Mouse (Mus musculus) stomach, postnatal 0 days (tissue): ENCODE data around the gene Ldah. TPM values are rescaled to one million over a fixed set of nuclear protein-coding genes. Genes with fewer than 3 reads are reported as not detected.

Source experiments
- ATAC-seq: fragments of 200-750 bp; cut with Nextera tagmentation; 2 replicates; pipeline ENCODE4 v1.8.0; 2017; ENCODE audit not compliant: low FRiP score, low TSS enrichment
- DNase-seq: peaks from one replicate; pipeline ENCODE4 v3.0.0-alpha.2; 2016; ENCODE audit warnings: low spot score
- H3K27ac ChIP-seq: fragments of 300-500 bp; sonication (generic); replicated peaks from 2 replicates; pipeline ENCODE4 v1.5.1; 2014; ENCODE audit warnings: mild to moderate bottlenecking, control low read depth
- H3K27me3 ChIP-seq: fragments of 300-500 bp; sonication (generic); 2 replicates; pipeline ENCODE4 v1.6.1; 2014; ENCODE audit warnings: low read length; ENCODE audit not compliant: control insufficient read depth, insufficient read depth
- H3K36me3 ChIP-seq: fragments of 300-500 bp; sonication (generic); 2 replicates; pipeline ENCODE4 v1.6.1; 2014; ENCODE audit warnings: low read length, mixed read lengths; ENCODE audit not compliant: control insufficient read depth, insufficient read depth
- H3K4me1 ChIP-seq: fragments of 300-500 bp; sonication (generic); replicated peaks from 2 replicates; pipeline ENCODE4 v1.6.1; 2014; ENCODE audit warnings: antibody characterized with exemption; ENCODE audit not compliant: control insufficient read depth, insufficient read depth
- H3K4me2 ChIP-seq: fragments of 300-500 bp; sonication (generic); replicated peaks from 2 replicates; pipeline ENCODE4 v1.6.1; 2014; ENCODE audit warnings: low read depth, mild to moderate bottlenecking, control low read depth, moderate library complexity
- H3K4me3 ChIP-seq: fragments of 300-500 bp; sonication (generic); 2 replicates; pipeline ENCODE4 v1.5.1; 2014; ENCODE audit warnings: low read depth, low read length, control low read depth
- H3K9ac ChIP-seq: fragments of 300-500 bp; sonication (generic); 2 replicates; pipeline ENCODE4 v1.6.1; 2014; ENCODE audit warnings: mild to moderate bottlenecking, low read length, control low read depth, mixed read lengths
- H3K9me3 ChIP-seq: fragments of 300-500 bp; sonication (generic); 2 replicates; pipeline ENCODE4 v1.6.1; 2016; ENCODE audit warnings: low read length; ENCODE audit not compliant: control insufficient read depth
- CTCF ChIP-seq: IDR thresholded peaks from 2 replicates; pipeline ENCODE4 v1.5.1; 2016; ENCODE audit warnings: antibody characterized with exemption, low read depth, mild to moderate bottlenecking, moderate library complexity
- EP300 ChIP-seq: optimal IDR thresholded peaks from 2 replicates; pipeline ENCODE3; 2016; ENCODE audit warnings: antibody characterized with exemption
- WGBS: fragments of 180-500 bp; shearing (Covaris S2); extraction: QIAGEN DNeasy Blood & Tissue Kit; methylation state at CpG from one replicate; pipeline ENCODE4 v1.1.7; 2014; 5-methylcytosine and 5-hydroxymethylcytosine counted together
- polyA plus RNA-seq: library from polyadenylated mRNA; unstranded; fragments of >200 nt; fragmentation: Nextera tagmentation; extraction: Ambion mirVana; gene quantifications from 2 replicates; pipeline ENCODE4 v1.2.1, GENCODE M21; 2015

Gene Ldah
- polyA plus RNA-seq, 1 experiment from 2014 or later, result 64.2 TPM

GRCm38 (mm10) chr12:8289499-8289898 lies 81.6 kb downstream of the Ldah start:
- no peak for DNase-seq
- TF ChIP-seq CTCF (no peak), EP300 (no peak)
- no peaks in the 10 kb centered on the region for H3K4me1 ChIP-seq
- H3K27ac ChIP-seq, result no peak overlapping the region
- no peak overlapping the region for H3K4me2 ChIP-seq
- WGBS, result 91% methylated on average over 8 of the region's 8 CpGs
- H3K36me3 ChIP-seq, result no peaks in the 10 kb centered on the region; the same call in 1 of the 2 replicates
- H3K4me3 ChIP-seq, result no peak overlapping the region
- H3K9me3 ChIP-seq, result no peaks in the 10 kb centered on the region
- no peaks in the 10 kb centered on the region for H3K27me3 ChIP-seq
- H3K9ac ChIP-seq, result no peak overlapping the region
- no peak for ATAC-seq

DNA sequence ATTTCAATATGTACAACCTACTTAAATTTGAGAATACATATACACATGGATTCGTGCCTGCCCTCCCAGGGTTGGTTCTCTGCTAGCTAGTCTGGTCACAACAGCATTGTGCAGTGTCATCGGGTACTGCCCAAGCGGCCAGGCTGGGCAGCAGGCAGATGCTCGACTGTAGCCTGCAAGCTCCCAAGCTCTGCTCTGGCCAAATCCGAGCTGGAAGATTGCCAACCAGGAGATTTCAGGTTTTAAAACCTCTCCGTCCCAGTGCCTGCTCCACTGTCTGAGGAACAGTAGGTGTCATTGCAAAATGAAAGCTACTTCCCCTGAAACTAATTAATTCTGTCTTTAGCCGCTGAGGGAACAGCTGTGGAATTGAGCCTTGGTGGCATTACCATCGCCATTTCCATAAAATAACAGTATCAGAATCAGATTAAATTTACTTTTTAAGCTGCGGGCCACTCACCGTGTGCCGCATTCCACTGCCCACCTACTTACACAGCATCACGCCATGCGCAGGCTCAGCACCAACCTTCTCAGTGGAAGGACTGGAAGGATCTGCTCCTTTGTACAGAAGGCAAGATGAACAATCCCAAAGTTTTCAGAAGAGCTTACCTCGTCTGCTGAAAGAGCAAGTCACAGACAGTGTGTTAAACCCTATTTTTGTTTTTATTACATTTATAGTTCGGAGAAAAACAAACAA lies 83.4 kb downstream of the Ldah start:
- no peaks in the 10 kb centered on the region for H3K9me3 ChIP-seq
- H3K4me3 ChIP-seq, result no peak overlapping the region
- no peak overlapping the region for H3K27ac ChIP-seq
- no peaks in the 10 kb centered on the region for H3K36me3 ChIP-seq
- H3K9ac ChIP-seq, result no peak overlapping the region
- TF ChIP-seq CTCF (no peak), EP300 (no peak)
- H3K4me2 ChIP-seq, result no peak overlapping the region
- DNase-seq, result no peak
- ATAC-seq, result no peak
- 0 out of 2 replicates have a peak, but pooled peaks cover 3% of the 10 kb centered on the region for H3K27me3 ChIP-seq
- H3K4me1 ChIP-seq, result no peaks in the 10 kb centered on the region
- 66% methylated on average over 15 of the region's 15 CpGs for WGBS

DNA sequence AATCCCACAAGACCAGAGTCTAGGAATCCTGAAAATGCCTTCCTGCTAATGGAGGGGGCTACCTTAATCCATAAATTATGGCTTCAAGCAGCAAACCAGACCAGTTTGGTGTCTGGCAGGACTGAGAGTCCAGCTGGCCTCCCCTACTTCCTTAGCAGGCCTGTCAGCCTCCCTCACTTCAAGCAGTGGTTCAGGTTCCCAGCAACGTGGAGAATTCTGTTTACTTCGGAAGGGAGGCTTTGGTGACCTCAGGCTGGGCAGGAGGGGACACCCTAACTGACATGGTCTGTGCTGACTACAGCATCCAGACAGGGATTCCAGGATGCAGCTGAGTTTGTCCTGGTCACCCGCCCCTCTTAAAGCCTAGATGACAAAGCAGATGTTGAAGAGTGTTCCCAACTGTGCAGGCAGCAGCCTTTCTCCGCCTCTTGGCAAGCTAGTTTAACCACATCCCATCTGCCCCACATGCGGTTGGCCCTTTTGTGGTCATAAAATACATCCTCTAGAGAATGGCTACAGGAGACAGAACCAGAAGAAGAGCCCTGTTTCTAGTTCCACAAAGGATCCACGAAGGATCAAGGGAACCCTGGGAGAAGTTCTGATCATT lies 87.5 kb downstream of the Ldah start:
- Histone ChIP-seq H3K4me1 (0 out of 2 replicates have a peak, but pooled peaks cover 6% of the 10 kb centered on the region), H3K9me3 (no peaks in the 10 kb centered on the region), H3K27me3 (peaks cover 24% of the 10 kb centered on the region), H3K4me3 (no peak overlapping the region), H3K9ac (no peak overlapping the region), H3K4me2 (no peak overlapping the region), H3K27ac (no peak overlapping the region), H3K36me3 (no peaks in the 10 kb centered on the region)
- DNase-seq, result no peak
- WGBS, result 41% methylated on average over 6 of the region's 6 CpGs
- TF ChIP-seq EP300 (no peak), CTCF (no peak)
- ATAC-seq, result no peak

DNA sequence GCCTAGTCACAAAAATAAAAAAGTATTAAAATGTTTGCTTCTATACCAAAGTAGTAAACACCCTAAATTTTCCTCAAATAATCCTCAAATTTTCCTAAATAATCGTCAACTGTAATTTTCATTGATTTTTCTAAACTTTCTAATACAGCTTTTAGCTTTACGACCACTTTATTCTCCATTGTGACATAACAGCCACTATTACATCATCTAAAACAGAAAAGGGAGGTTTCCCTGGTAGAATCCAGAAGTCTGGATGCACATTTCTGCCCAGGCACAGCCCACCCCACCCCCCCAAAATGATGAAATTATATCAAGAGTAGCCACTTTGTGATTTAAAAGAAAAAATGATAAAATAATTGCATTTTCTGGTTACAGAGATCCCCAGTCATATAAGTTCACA lies 88.2 kb downstream of the Ldah start:
- WGBS, result 83% methylated on average over 2 of the region's 2 CpGs
- no peak overlapping the region for H3K4me2 ChIP-seq
- no peaks in the 10 kb centered on the region for H3K9me3 ChIP-seq
- H3K27ac ChIP-seq, result no peak overlapping the region
- H3K27me3 ChIP-seq, result peaks cover 31% of the 10 kb centered on the region
- ATAC-seq (no peak), DNase-seq (no peak)
- no peak overlapping the region for H3K9ac ChIP-seq
- H3K36me3 ChIP-seq, result no peaks in the 10 kb centered on the region
- no peak for TF ChIP-seq CTCF
- TF ChIP-seq EP300, result no peak
- no peak overlapping the region for H3K4me3 ChIP-seq
- H3K4me1 ChIP-seq, result 0 out of 2 replicates have a peak, but pooled peaks cover 6% of the 10 kb centered on the region

DNA sequence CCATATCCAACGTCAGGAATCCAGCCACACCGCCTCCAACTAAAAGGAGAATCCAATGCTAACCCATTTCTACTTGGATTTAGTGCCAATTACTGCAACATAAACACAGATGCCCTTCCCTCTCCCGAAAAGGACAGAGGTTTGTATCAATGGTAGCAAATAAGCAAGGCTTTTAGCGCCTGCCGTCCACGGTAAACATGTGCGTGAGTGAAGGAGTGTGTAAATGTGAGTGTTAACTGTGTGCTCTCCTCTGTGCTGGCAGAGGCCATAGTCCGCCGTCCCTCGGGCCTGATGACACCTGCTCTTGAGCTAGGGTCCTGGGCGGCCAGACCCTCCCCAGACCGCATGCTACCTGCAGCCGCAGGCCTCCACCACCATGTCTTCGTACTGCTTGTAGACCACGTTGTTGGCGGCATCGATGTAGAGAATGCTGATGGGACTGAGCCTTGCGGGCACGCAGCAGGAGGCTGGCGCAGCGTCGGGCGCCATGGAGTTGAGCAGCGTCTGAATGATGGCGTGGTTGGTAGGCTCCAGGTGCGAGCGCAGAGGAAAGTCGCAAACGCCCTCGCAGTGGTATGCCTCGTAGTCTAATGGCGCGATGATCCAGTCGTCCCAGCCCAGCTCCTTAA lies 89.8 kb downstream of the Ldah start:
- Histone ChIP-seq H3K9ac (no peak overlapping the region), H3K4me2 (peak overlapping the region; percentile 60), H3K4me1 (0 out of 2 replicates have a peak, but pooled peaks cover 6% of the 10 kb centered on the region), H3K36me3 (no peaks in the 10 kb centered on the region), H3K9me3 (no peaks in the 10 kb centered on the region), H3K27ac (no peak overlapping the region), H3K27me3 (peaks cover 37% of the 10 kb centered on the region), H3K4me3 (peak overlapping the region; percentile 37)
- no peak for DNase-seq
- ATAC-seq, result no peak
- WGBS, result 8% methylated on average over 33 of the region's 34 CpGs
- TF ChIP-seq CTCF, result no peak
- no peak for TF ChIP-seq EP300
